Mouse (Mus musculus) heart, adult 2 months (tissue): ENCODE measurements around the gene Arhgdia. TPM values are rescaled to one million over a fixed set of nuclear protein-coding genes. Genes with fewer than 3 reads are reported as not detected.
A peak's percentile ranks its signal among the peaks of the same experiment; 100 is the strongest.

Source experiments
- DNase-seq, 2 experiments: peaks; one replicate each; pipeline ENCODE4 v3.0.0; 2021
- H3K27ac ChIP-seq: fragments of 200-600 bp; 2 replicates; pipeline ENCODE4 v1.8.1; 2022
- H3K27me3 ChIP-seq: fragments of 200-500 bp; 2 replicates; pipeline ENCODE4 v1.6.1; 2012; ENCODE audit warnings: mild to moderate bottlenecking, low read length, inconsistent platforms, mixed read lengths; ENCODE audit not compliant: control insufficient read depth, insufficient read depth
- H3K36me3 ChIP-seq: fragments of 200-500 bp; 2 replicates; pipeline ENCODE4 v1.6.1; 2012; ENCODE audit warnings: low read length, inconsistent platforms; ENCODE audit not compliant: control insufficient read depth, insufficient read depth
- H3K4me1 ChIP-seq: fragments of 200-500 bp; 2 replicates; pipeline ENCODE4 v1.6.1; 2011; ENCODE audit warnings: low read length; ENCODE audit not compliant: control insufficient read depth, insufficient read depth
- H3K4me3 ChIP-seq: fragments of 200-600 bp; 2 replicates; pipeline ENCODE4 v1.8.1; 2022
- H3K79me2 ChIP-seq: fragments of 200-500 bp; replicated peaks from 2 replicates; pipeline ENCODE4 v1.6.1; 2012; ENCODE audit warnings: mild to moderate bottlenecking, inconsistent platforms, low read length, moderate library complexity, mixed read lengths; ENCODE audit not compliant: control insufficient read depth, insufficient read depth
- H3K9ac ChIP-seq: fragments of 200-500 bp; 2 replicates; pipeline ENCODE4 v1.6.1; 2012; ENCODE audit warnings: low read depth, mild to moderate bottlenecking, control low read depth, inconsistent platforms, low read length, mixed read lengths
- CTCF ChIP-seq: fragments of 200-600 bp; IDR thresholded peaks from 2 replicates; pipeline ENCODE4 v1.8.1; 2022; ENCODE audit warnings: antibody characterized with exemption, mild to moderate bottlenecking, moderate library complexity
- EP300 ChIP-seq: fragments of 200-500 bp; IDR thresholded peaks from 2 replicates; pipeline ENCODE4 v1.6.1; 2011; ENCODE audit warnings: low read depth, low read length, control low read depth; ENCODE audit not compliant: insufficient read depth
- POLR2A ChIP-seq: fragments of 200-500 bp; IDR thresholded peaks from 2 replicates; pipeline ENCODE4 v1.6.1; 2011; ENCODE audit warnings: mild to moderate bottlenecking, low read depth, low read length, control low read depth; ENCODE audit not compliant: insufficient read depth
- WGBS: fragments of 180-500 bp; shearing (Covaris S2); methylation state at CpG from one replicate; pipeline ENCODE4 v1.1.7; 2018; 5-methylcytosine and 5-hydroxymethylcytosine counted together
- intact Hi-C: fragments of 180-260 bp; cut with DNase I; formaldehyde crosslinking; loops from one replicate; pipeline ENCODE4 v1.15.1; 2025
- polyA plus RNA-seq: library from polyadenylated mRNA; depleted of rRNA; stranded (reverse); fragments of >200 nt; gene quantifications from 2 replicates; pipeline ENCODE4 v1.2.3, GENCODE M21; 2012
- total RNA-seq, 2 experiments: library from RNA; stranded (reverse); gene quantifications; 2 replicates each; pipeline ENCODE4 v1.2.3; 2021

The Arhgdia gene
- total and polyA plus RNA-seq, 3 experiments, result 139 to 257 (median 144) TPM

DNA sequence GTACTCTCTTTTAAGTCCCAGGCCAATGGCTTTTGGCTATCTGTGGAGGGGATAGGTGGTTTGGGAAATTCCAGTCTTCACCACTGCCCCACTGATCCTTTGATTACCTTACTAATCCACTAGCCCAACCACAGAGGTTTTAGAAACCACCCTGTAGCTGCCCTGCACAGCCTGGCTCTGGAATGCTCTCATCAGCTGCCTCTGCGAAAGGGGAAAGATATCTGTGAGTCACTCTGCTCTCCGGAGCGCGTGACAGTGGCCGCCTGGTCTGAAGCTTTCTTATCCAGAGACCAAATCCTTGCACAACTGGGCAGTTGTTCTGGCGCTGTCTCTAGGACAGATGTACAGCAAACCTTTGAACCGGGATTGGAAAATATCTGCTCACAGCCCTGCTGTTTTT is 26.6 kb downstream of the Arhgdia start:
- intact Hi-C loops, result no loop called here
- Histone ChIP-seq H3K27ac (peak overlapping the region; percentile 67), H3K4me1 (peaks cover 7% of the 10 kb centered on the region; the same call in 1 of the 2 replicates), H3K9ac (no peak overlapping the region), H3K4me3 (no peak overlapping the region), H3K27me3 (no peaks in the 10 kb centered on the region), H3K79me2 (no peaks in the 10 kb centered on the region), H3K36me3 (no peaks in the 10 kb centered on the region)
- TF ChIP-seq EP300, result 0 out of 2 replicates have a peak, but pooled peaks have one; percentile 36
- no peak; the same call in 1 of the 2 replicates for TF ChIP-seq POLR2A
- no peak for TF ChIP-seq CTCF
- DNase-seq, result peak in 1 of 2 experiments; percentile 67
- WGBS, result 24% methylated on average over 7 of the region's 7 CpGs

DNA sequence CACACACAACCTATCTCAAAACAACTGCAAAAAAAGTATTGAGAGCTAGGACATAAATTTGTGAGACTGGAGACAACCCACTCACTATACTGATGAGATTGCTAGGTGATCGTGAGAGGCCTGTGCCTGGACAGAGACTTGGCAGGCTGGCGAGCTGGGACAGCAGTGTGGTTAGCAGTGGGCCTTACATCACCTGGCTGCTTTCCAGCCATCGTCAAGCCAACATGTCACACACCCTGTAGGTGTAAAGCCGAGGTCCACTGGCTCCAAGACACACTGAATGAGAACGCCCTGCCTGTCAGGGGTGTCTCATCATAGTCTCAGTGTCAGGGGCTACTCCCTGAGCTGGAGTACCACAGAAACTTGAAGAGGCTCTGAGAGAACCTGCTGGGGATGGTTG is 28.7 kb downstream of the Arhgdia start:
- Histone ChIP-seq H3K27ac (no peak overlapping the region), H3K36me3 (no peaks in the 10 kb centered on the region), H3K79me2 (no peaks in the 10 kb centered on the region), H3K27me3 (no peaks in the 10 kb centered on the region), H3K9ac (no peak overlapping the region), H3K4me1 (peaks cover 14% of the 10 kb centered on the region), H3K4me3 (no peak overlapping the region)
- WGBS, result 50% methylated on average over 5 of the region's 5 CpGs
- DNase-seq, result no peak
- TF ChIP-seq CTCF (no peak), EP300 (no peak), POLR2A (no peak)
- intact Hi-C loops, result no loop called here

- 92% methylated on average over 28 of the region's 28 CpGs for WGBS
- peaks cover 14% of the 10 kb centered on the region for H3K4me1 ChIP-seq
- H3K79me2 ChIP-seq, result no peaks in the 10 kb centered on the region
- H3K4me3 ChIP-seq, result peak within 1 kb of the TSS; percentile 96
- H3K36me3 ChIP-seq, result no peaks in the 10 kb centered on the region
- no peak for DNase-seq
- no peaks in the 10 kb centered on the region for H3K27me3 ChIP-seq
- H3K9ac ChIP-seq, result peak within 1 kb of the TSS; percentile 79
- TF ChIP-seq CTCF, result no peak
- no peak for TF ChIP-seq POLR2A
- TF ChIP-seq EP300, result no peak
- intact Hi-C loops, result no loop called here
- peak within 1 kb of the TSS; percentile 93 for H3K27ac ChIP-seq
Measured at GRCm38 (mm10) chr11:120550810-120551440, 30.5 kb downstream of the Arhgdia start, which contains the start of gene Ppp1r27. Gene Ppp1r27 (minus strand): TSS chr11:120551132.

- Histone ChIP-seq H3K36me3 (no peaks in the 10 kb centered on the region), H3K4me1 (peaks cover 10% of the 10 kb centered on the region), H3K9ac (peak overlapping the region; percentile 79), H3K27me3 (no peaks in the 10 kb centered on the region), H3K27ac (peak overlapping the region; percentile 93), H3K4me3 (peak overlapping the region; percentile 96), H3K79me2 (no peaks in the 10 kb centered on the region)
- TF ChIP-seq POLR2A, result no peak
- TF ChIP-seq EP300, result no peak
- no peak for TF ChIP-seq CTCF
- intact Hi-C loops, result loop anchor here (2.0 to 5.0 kb wide), 3 partner anchors 21 to 32 kb away; partner anchors contain the start of gene Arhgdia
- DNase-seq, result no peak
- WGBS, result 73% methylated on average over 11 of the region's 11 CpGs
Measured at GRCm38 (mm10) chr11:120549986-120550809, 31.2 kb downstream of the Arhgdia start.

GRCm38 (mm10) chr11:120549168-120549945 is 32.1 kb downstream of the Arhgdia start, which contains the start of gene Mcrip1:
Gene Mcrip1 (minus strand): TSS chr11:120549727.
- Histone ChIP-seq H3K4me3 (peak within 1 kb of the TSS; percentile 96), H3K79me2 (no peaks in the 10 kb centered on the region), H3K27me3 (no peaks in the 10 kb centered on the region), H3K27ac (peak within 1 kb of the TSS; percentile 93), H3K9ac (peak within 1 kb of the TSS; percentile 95), H3K4me1 (peaks cover 8% of the 10 kb centered on the region), H3K36me3 (no peaks in the 10 kb centered on the region)
- intact Hi-C loops, result loop anchor here (2.0 to 5.0 kb wide), 3 partner anchors 21 to 33 kb away; partner anchors contain the start of gene Arhgdia
- under 1% methylated on average over 82 of the region's 87 CpGs for WGBS
- TF ChIP-seq EP300 (no peak), POLR2A (peak; percentile 77)
- peak; percentile 96 to 97 for DNase-seq
